Mouse (Mus musculus) neural tube, embryonic 15.5 days (tissue): ENCODE results near the gene Fus. TPM values are rescaled to one million over a fixed set of nuclear protein-coding genes. Genes with fewer than 3 reads are reported as not detected.

Source experiments
- ATAC-seq: fragments of 200-750 bp; cut with Nextera tagmentation; 2 replicates; pipeline ENCODE4 v1.8.0; 2017; ENCODE audit warnings: mild to moderate bottlenecking, moderate TSS enrichment, moderate library complexity; ENCODE audit not compliant: low FRiP score
- H3K27ac ChIP-seq: fragments of 300-500 bp; sonication (generic); replicated peaks from 2 replicates; pipeline ENCODE4 v1.5.1; 2015; ENCODE audit warnings: mild to moderate bottlenecking, inconsistent platforms
- H3K27me3 ChIP-seq: fragments of 300-500 bp; sonication (generic); replicated peaks from 2 replicates; pipeline ENCODE4 v1.6.1; 2015; ENCODE audit warnings: inconsistent platforms
- H3K36me3 ChIP-seq: fragments of 300-500 bp; sonication (generic); 2 replicates; pipeline ENCODE4 v1.6.1; 2015; ENCODE audit warnings: inconsistent platforms
- H3K4me1 ChIP-seq: fragments of 300-500 bp; sonication (generic); 2 replicates; pipeline ENCODE4 v1.6.1; 2015; ENCODE audit warnings: inconsistent platforms
- H3K4me2 ChIP-seq: fragments of 300-500 bp; sonication (generic); 2 replicates; pipeline ENCODE4 v1.6.1; 2015; ENCODE audit warnings: inconsistent platforms, mild to moderate bottlenecking, moderate library complexity
- H3K4me3 ChIP-seq: fragments of 300-500 bp; sonication (generic); replicated peaks from 2 replicates; pipeline ENCODE4 v1.5.1; 2015; ENCODE audit warnings: mild to moderate bottlenecking, inconsistent platforms
- H3K9ac ChIP-seq: fragments of 300-500 bp; sonication (generic); replicated peaks from 2 replicates; pipeline ENCODE4 v1.6.1; 2015; ENCODE audit warnings: mild to moderate bottlenecking, inconsistent platforms
- H3K9me3 ChIP-seq: fragments of 300-500 bp; sonication (generic); replicated peaks from 2 replicates; pipeline ENCODE4 v1.6.1; 2016; ENCODE audit warnings: inconsistent platforms
- WGBS: fragments of 180-500 bp; shearing (Covaris S2); methylation state at CpG from one replicate; pipeline ENCODE4 v1.1.7; 2015; ENCODE audit warnings: mixed read lengths; 5-methylcytosine and 5-hydroxymethylcytosine counted together
- polyA plus RNA-seq: library from polyadenylated mRNA; unstranded; fragments of >200 nt; fragmentation: Nextera tagmentation; extraction: Ambion mirVana; gene quantifications from 2 replicates; pipeline ENCODE4 v1.2.1, GENCODE M21; 2015

The Fus gene
- polyA plus RNA-seq, 1 experiment from 2014 or later, result 357 TPM

DNA sequence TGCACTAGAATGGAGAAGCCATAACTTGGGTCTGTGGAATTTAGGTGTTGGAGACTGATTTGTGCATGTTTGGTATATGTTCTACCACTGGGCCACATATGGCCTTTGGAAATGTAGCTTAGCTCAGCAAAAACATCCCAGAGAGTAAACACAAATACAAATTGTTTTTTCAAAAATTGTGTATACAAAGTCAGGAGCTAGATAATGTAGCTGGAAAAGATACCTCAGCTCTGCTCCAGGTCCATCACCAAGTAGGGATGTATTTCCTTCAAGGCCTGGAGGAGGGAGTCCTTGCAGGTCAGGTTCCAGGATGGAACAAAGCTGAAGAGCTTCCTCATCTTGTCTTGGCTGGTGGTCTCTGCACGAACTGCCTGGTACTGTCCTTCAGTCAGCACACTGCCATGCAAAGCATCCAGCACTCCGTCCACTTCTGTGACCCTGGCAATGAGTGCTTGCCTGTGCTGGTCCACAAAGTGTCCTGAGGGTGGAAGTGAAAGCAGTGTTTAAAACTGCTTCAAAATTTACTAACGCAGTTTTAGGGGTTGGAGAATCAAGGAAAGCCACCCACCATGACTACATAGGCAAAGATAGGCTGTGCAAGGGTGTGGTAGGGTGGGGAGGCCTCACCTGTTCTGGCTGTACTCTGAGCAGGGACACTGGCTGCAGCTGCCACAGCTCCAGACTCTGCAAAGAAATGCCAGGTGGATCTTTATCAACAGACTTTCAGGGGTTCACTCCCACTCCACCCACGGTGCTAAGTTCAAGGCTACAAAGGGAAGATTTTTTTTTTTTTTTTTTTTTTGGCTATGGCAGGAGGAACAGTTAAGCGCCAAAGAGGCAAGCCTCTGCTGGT, 25.5 kb downstream of the Fus start:
- Histone ChIP-seq H3K9me3 (no peaks in the 10 kb centered on the region), H3K4me3 (peak overlapping the region; percentile 15), H3K4me2 (peak overlapping the region; percentile 41), H3K27me3 (no peaks in the 10 kb centered on the region), H3K9ac (no peak overlapping the region), H3K27ac (no peak overlapping the region), H3K36me3 (peaks cover 19% of the 10 kb centered on the region), H3K4me1 (peaks cover 4% of the 10 kb centered on the region)
- 56% methylated on average over 5 of the region's 5 CpGs for WGBS
- ATAC-seq, result no peak; the same call in 1 of the 2 replicates

DNA sequence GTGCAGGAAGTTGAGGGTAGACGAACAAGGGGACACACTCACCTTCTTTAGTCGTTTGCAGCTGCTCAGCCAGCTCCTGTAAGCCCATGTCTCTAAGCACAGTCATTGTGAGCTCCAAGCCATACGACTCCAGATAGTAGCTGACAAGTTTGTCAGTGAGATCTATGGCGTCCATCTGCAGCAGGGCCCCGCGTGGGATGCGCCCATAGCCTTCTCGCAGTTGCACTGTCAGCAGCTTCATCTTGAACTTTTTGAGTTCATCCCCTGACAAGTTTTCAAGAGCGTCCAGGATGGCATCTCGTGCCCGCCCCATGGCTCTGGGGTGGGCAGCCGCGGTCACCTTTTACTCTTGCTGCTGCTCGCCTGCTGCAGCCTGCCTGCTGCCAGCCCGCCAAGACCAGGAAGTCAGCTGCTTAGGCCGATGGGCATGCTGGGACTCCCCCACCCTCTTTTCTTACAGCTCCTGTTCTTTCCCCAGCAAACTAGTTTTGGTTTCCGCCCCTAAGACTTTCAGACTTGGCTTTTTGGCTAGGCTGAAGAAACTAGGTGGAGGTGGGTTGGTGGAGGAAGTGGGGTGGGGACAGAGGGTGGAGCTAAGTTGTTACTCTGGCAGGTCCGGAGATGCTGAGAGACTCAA, 26.2 kb downstream of the Fus start, which contains the start of gene Pycard:
Gene Pycard (minus strand): TSS at position 527 of the 637 bp plus-strand sequence.
- H3K27me3 ChIP-seq, result no peaks in the 10 kb centered on the region
- WGBS, result 21% methylated on average over 18 of the region's 18 CpGs

DNA sequence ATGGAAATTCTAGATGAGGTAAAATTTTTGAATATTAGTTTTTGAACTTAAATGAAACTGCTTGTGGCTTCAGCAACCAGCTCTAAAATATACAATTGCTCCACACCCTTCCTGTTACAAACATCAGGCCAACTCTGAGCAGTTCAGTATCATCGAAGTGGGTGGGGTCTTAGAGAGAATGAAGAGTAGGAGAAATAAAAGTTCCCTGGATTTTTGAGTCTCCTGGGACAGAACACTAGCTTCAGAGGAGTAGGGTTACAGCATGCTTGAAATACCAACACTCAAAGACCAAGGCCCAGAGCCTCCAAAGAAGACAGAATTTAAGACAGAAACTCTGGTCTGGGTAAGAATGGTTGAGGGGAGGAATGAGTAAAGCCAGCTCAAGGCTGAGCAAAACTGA, 32.2 kb downstream of the Fus start:
- Histone ChIP-seq H3K4me2 (no peak overlapping the region), H3K9me3 (no peaks in the 10 kb centered on the region), H3K4me3 (no peak overlapping the region), H3K36me3 (no peaks in the 10 kb centered on the region), H3K9ac (no peak overlapping the region), H3K27ac (no peak overlapping the region), H3K27me3 (no peaks in the 10 kb centered on the region; the same call in 1 of the 2 replicates), H3K4me1 (no peaks in the 10 kb centered on the region)
- WGBS, result 89% methylated on average over 1 of the region's 1 CpGs
- no peak for ATAC-seq

More for the DNA sequence above, 26.2 kb downstream of the Fus start, which contains the start of gene Pycard:
- Histone ChIP-seq H3K4me1 (peaks cover 4% of the 10 kb centered on the region), H3K27ac (no peak within 1 kb of the TSS), H3K36me3 (peaks cover 16% of the 10 kb centered on the region), H3K9me3 (no peaks in the 10 kb centered on the region), H3K4me3 (peak within 1 kb of the TSS; percentile 15), H3K9ac (0 out of 2 replicates have a peak within 1 kb of the TSS, but pooled peaks have one; percentile 26), H3K4me2 (peak within 1 kb of the TSS; percentile 41)
- no peak for ATAC-seq

DNA sequence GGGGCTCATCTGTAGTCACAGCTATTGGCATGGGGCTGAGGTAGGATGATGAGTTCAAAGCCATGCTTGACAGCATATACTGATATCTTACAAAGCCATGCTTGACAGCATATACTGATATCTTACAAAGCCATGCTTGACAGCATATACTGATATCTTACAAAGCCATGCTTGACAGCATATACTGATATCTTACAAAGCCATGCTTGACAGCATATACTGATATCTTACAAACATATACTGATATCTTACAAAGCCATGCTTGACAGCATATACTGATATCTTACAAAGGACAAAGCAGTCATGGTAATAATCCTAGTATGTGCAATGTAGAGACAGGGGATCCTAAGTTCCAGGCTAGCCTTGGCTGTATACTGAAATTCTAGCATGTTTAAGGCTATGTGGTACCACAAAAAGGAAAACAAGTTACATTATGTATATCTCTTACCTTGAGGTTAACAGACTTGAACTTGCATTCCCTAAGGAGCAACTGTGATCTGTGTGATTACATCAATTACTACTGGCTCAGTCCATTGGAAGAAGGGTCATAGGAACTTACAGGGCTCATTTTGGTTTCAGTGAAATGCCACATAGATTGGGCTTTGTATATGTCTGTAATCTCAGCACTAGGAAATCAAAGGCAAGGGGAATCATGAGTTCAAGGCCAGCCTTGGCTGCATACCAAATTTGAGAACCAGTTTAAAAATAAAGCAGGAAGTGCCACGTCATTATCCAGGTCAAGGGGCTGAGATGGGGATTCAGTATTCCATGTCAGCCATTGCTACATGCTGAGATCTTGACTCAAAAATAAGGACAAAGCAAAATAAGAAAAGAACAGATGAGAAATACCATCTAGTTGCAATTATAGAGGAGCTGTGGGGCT, 33.1 kb downstream of the Fus start:
- WGBS, result 68% methylated on average over 1 of the region's 1 CpGs
- no peaks in the 10 kb centered on the region; the same call in 1 of the 2 replicates for H3K27me3 ChIP-seq
- no peak for ATAC-seq

DNA sequence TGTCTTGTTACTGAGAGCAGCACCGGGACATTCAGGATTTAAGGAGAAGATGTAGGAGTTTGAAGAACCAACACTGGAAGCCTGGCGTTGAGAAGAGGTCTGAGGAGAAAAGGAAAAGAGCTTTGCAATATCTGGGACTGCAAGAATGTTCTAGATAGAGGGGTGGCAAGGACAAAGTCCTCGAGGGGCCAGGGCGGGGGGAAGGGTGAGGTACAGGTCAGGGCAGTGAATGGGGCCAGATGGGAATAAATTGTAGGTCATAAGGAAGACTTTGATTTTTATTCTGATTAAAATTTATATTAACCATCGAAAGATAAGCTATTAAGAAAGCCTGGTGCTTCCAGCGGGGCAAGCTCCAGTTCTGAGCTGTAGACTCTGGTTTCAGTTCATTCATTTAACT, 35.8 kb downstream of the Fus start:
- Histone ChIP-seq H3K27ac (no peak overlapping the region), H3K9me3 (no peaks in the 10 kb centered on the region), H3K4me1 (no peaks in the 10 kb centered on the region), H3K36me3 (no peaks in the 10 kb centered on the region), H3K4me3 (no peak overlapping the region), H3K4me2 (no peak overlapping the region), H3K27me3 (no peaks in the 10 kb centered on the region; the same call in 1 of the 2 replicates), H3K9ac (no peak overlapping the region)
- 84% methylated on average over 6 of the region's 6 CpGs for WGBS
- ATAC-seq, result no peak

More for the DNA sequence above, 33.1 kb downstream of the Fus start:
- no peaks in the 10 kb centered on the region for H3K36me3 ChIP-seq
- H3K4me1 ChIP-seq, result no peaks in the 10 kb centered on the region
- H3K4me2 ChIP-seq, result no peak overlapping the region
- no peaks in the 10 kb centered on the region for H3K9me3 ChIP-seq
- no peak overlapping the region for H3K9ac ChIP-seq
- H3K4me3 ChIP-seq, result no peak overlapping the region
- no peak overlapping the region for H3K27ac ChIP-seq

DNA sequence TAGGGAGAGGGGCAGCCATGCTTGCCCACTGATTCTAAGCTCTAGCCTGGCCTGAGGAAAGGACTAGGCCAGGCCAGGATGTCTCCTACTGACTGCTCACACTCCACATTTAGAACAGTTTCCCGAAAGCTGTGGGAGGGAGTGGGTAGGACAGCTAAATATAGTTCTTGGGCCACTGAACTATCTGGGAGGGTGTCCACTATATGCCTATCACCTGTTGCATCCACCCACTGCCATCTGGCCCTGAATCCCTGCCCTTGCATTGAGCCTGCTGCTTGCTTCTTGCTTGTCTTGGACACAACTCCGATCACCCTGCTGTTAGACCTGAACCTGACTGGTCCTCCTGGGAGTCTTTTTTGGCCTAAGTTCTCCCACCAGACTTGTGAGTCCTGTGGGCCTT, 36.4 kb downstream of the Fus start, which contains the start of gene Trim72:
Gene Trim72 (plus strand): TSS at position 262 of the 400 bp plus-strand sequence.
- Histone ChIP-seq H3K4me2 (peak within 1 kb of the TSS; percentile 17), H3K9me3 (no peaks in the 10 kb centered on the region), H3K4me3 (no peak within 1 kb of the TSS), H3K27ac (no peak within 1 kb of the TSS), H3K36me3 (no peaks in the 10 kb centered on the region), H3K9ac (no peak within 1 kb of the TSS), H3K4me1 (no peaks in the 10 kb centered on the region), H3K27me3 (no peaks in the 10 kb centered on the region; the same call in 1 of the 2 replicates)
- ATAC-seq, result no peak
- WGBS, result 89% methylated on average over 2 of the region's 2 CpGs

DNA sequence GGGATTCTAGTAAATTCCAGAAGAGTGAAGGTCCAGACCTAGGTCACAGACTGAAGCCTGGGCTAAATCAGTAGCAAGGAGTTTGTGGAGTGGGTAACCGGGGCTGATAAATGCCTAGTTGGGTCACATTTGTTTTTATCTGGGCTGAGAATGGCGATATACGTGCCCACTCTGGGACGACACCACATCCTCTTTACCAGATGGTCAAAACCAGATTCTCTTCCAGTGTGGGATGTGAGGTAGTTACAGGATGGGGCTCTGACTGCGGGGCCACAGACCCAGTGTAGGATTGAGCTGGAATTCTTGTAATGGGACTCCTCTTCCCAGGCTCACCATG, 36.9 kb downstream of the Fus start:
- H3K36me3 ChIP-seq, result no peaks in the 10 kb centered on the region
- H3K4me3 ChIP-seq, result no peak overlapping the region
- H3K9ac ChIP-seq, result no peak overlapping the region
- no peak overlapping the region for H3K4me2 ChIP-seq
- WGBS, result 81% methylated on average over 5 of the region's 5 CpGs
- no peak for ATAC-seq
- H3K4me1 ChIP-seq, result no peaks in the 10 kb centered on the region
- H3K27ac ChIP-seq, result no peak overlapping the region
- no peaks in the 10 kb centered on the region; the same call in 1 of the 2 replicates for H3K27me3 ChIP-seq
- H3K9me3 ChIP-seq, result no peaks in the 10 kb centered on the region

DNA sequence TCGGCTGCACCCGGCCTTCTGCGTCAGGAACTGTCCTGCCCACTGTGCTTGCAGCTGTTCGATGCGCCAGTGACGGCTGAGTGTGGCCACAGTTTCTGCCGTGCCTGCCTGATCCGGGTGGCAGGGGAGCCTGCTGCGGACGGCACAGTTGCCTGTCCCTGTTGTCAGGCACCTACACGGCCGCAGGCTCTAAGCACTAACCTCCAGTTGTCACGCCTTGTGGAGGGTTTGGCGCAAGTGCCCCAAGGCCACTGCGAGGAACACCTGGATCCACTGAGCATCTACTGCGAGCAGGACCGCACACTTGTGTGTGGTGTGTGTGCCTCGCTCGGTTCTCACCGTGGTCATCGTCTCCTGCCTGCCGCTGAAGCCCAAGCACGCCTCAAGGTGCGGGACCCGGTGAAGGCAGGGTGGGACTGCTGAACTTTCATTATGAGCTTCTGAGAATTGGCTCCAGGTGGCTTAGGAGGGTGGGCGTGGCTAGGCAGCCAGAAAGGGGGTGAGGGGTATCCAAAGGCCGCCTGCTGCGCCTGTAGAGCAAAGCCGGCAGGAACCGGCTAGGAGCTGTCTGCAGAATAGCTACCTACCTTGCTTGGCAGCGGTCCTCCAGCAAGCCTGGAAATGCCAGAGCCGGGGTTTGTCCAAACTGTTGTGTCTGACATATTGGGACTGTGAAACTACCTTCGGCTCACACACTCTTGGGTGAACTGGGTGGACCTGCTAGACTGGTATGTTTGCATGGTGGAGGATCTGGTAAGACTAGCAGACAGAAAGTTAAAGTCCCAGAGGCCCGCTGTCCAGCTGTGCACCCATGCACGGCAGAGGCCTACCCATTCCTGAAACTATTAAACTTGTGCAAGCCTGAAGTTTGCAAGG, 37.5 kb downstream of the Fus start:
- peak overlapping the region; percentile 17 for H3K4me2 ChIP-seq
- H3K9ac ChIP-seq, result no peak overlapping the region
- ATAC-seq, result no peak
- no peak overlapping the region for H3K27ac ChIP-seq
- H3K36me3 ChIP-seq, result no peaks in the 10 kb centered on the region
- 29% methylated on average over 35 of the region's 35 CpGs for WGBS
- no peaks in the 10 kb centered on the region; the same call in 1 of the 2 replicates for H3K27me3 ChIP-seq
- no peak overlapping the region for H3K4me3 ChIP-seq
- H3K9me3 ChIP-seq, result no peaks in the 10 kb centered on the region
- no peaks in the 10 kb centered on the region for H3K4me1 ChIP-seq

DNA sequence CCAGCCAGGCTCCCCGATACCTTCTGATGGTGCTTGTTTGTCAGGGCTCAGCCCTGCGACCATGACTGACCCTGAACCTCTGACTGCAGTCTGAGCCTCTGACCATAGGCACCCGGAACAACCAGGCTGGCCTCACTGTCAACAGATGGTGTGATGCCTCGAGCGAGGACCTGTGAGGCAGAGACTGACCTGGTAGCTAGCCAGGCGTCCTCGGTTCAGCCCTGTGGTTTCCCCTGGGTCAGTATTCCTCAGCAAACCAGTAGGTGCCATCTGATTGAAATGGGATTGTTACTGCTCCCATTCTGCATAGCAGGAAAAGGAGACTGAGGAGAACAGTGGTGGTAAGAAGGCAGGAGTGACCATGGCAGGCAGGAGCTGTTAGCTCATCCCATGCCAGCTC, 38.9 kb downstream of the Fus start:
- no peak for ATAC-seq
- no peaks in the 10 kb centered on the region for H3K4me1 ChIP-seq
- no peak overlapping the region for H3K27ac ChIP-seq
- no peaks in the 10 kb centered on the region for H3K36me3 ChIP-seq
- H3K9ac ChIP-seq, result no peak overlapping the region
- H3K27me3 ChIP-seq, result no peaks in the 10 kb centered on the region; the same call in none of the 2 replicates
- no peaks in the 10 kb centered on the region for H3K9me3 ChIP-seq
- no peak overlapping the region for H3K4me2 ChIP-seq
- no peak overlapping the region for H3K4me3 ChIP-seq
- WGBS, result 83% methylated on average over 7 of the region's 7 CpGs

DNA sequence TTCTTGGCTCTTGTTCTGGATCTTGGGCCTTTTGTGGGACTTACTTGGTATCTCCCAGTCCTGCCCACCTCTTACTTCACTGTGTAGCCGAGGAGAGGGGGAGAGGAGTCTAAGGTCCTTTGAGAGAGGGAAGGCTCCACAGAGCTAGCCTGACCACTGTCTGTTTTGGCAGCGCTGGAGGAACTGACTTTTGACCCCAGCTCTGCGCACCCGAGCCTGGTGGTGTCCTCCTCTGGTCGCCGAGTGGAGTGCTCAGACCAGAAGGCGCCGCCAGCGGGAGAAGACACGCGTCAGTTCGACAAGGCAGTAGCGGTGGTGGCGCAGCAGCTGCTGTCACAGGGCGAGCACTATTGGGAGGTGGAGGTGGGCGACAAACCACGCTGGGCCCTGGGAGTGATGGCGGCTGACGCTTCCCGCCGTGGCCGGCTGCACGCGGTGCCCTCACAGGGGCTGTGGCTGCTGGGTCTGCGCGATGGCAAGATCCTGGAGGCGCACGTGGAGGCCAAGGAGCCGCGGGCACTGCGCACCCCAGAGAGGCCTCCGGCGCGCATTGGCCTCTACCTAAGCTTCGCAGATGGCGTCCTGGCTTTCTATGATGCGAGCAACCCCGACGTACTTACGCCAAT, 42.6 kb downstream of the Fus start:
- 59% methylated on average over 40 of the region's 40 CpGs for WGBS
- no peaks in the 10 kb centered on the region for H3K36me3 ChIP-seq
- no peak overlapping the region for H3K4me3 ChIP-seq
- H3K27me3 ChIP-seq, result no peaks in the 10 kb centered on the region; the same call in none of the 2 replicates
- peak overlapping the region; percentile 25; the same call in 1 of the 2 replicates for H3K4me2 ChIP-seq
- H3K4me1 ChIP-seq, result no peaks in the 10 kb centered on the region
- ATAC-seq, result no peak
- H3K9ac ChIP-seq, result no peak overlapping the region
- H3K27ac ChIP-seq, result no peak overlapping the region
- no peaks in the 10 kb centered on the region for H3K9me3 ChIP-seq
